Mouse (Mus musculus): ENCODE results near the gene Pmvk. TPM values are rescaled to one million over a fixed set of nuclear protein-coding genes. Genes with fewer than 3 reads are reported as not detected.

Pmvk gene
- polyA plus RNA-seq, 1 experiment from 2014 or later: 59.9 TPM

- no peak overlapping the region for H3K4me3 ChIP-seq
- ATAC-seq (ENCODE audit: low FRiP score, low read depth): no peak
Observed at GRCm38 (mm10) chr3:89432606-89433005, 21.7 kb upstream of the Pmvk start.

GRCm38 (mm10) chr3:89434532-89434931 lies 19.8 kb upstream of the Pmvk start:
- no peak for ATAC-seq (ENCODE audit: low FRiP score, low read depth)
- Histone ChIP-seq H3K27me3 (no peaks in the 10 kb centered on the region), H3K36me3 (peaks cover 32% of the 10 kb centered on the region), H3K4me2 (replicated peaks) (peak overlapping the region; percentile 4; the same call in 1 of the 2 replicates), H3K9ac (no peak overlapping the region), H3K9me3 (no peaks in the 10 kb centered on the region), H3K27ac (peak overlapping the region; percentile 75), H3K4me3 (no peak overlapping the region), H3K4me1 (peaks cover 49% of the 10 kb centered on the region)
- WGBS: 84% methylated on average over 11 of the region's 11 CpGs

More at GRCm38 (mm10) chr3:89432606-89433005, 21.7 kb upstream of the Pmvk start:
- Histone ChIP-seq H3K9ac (no peak overlapping the region), H3K4me2 (replicated peaks) (no peak overlapping the region), H3K27ac (no peak overlapping the region), H3K27me3 (no peaks in the 10 kb centered on the region), H3K4me1 (peaks cover 40% of the 10 kb centered on the region), H3K9me3 (no peaks in the 10 kb centered on the region), H3K36me3 (peaks cover 42% of the 10 kb centered on the region)
- 95% methylated on average over 8 of the region's 8 CpGs for WGBS

GRCm38 (mm10) chr3:89435041-89435440 lies 19.3 kb upstream of the Pmvk start:
- ATAC-seq (ENCODE audit: low FRiP score, low read depth): no peak
- no peaks in the 10 kb centered on the region for H3K27me3 ChIP-seq
- H3K27ac ChIP-seq: peak overlapping the region; percentile 55; the same call in 1 of the 2 replicates

GRCm38 (mm10) chr3:89436176-89437113 lies 17.9 kb upstream of the Pmvk start, which contains the start of gene Pbxip1:
Gene Pbxip1, plus strand, starts transcription at chr3:89436706.
- Histone ChIP-seq H3K36me3 (peaks cover 47% of the 10 kb centered on the region), H3K9ac (peak within 1 kb of the TSS; percentile 72), H3K27me3 (no peaks in the 10 kb centered on the region), H3K4me2 (replicated peaks) (peak within 1 kb of the TSS; percentile 73), H3K4me1 (peaks cover 42% of the 10 kb centered on the region), H3K27ac (peak within 1 kb of the TSS; percentile 73), H3K9me3 (no peaks in the 10 kb centered on the region), H3K4me3 (peak within 1 kb of the TSS; percentile 58)
- 6% methylated on average over 16 of the region's 16 CpGs for WGBS
- peak; percentile 85 for ATAC-seq (ENCODE audit: low FRiP score, low read depth)

More at GRCm38 (mm10) chr3:89435041-89435440, 19.3 kb upstream of the Pmvk start:
- Histone ChIP-seq H3K9ac (no peak overlapping the region), H3K4me3 (no peak overlapping the region), H3K9me3 (no peaks in the 10 kb centered on the region), H3K4me2 (replicated peaks) (no peak overlapping the region), H3K4me1 (peaks cover 49% of the 10 kb centered on the region), H3K36me3 (peaks cover 35% of the 10 kb centered on the region)
- WGBS: 65% methylated on average over 7 of the region's 7 CpGs

GRCm38 (mm10) chr3:89437269-89437668 lies 17.1 kb upstream of the Pmvk start:
- Histone ChIP-seq H3K27me3 (no peaks in the 10 kb centered on the region), H3K27ac (peak overlapping the region; percentile 73), H3K4me3 (peak overlapping the region; percentile 58), H3K9ac (peak overlapping the region; percentile 72), H3K36me3 (peaks cover 44% of the 10 kb centered on the region), H3K9me3 (no peaks in the 10 kb centered on the region), H3K4me1 (peaks cover 34% of the 10 kb centered on the region), H3K4me2 (replicated peaks) (peak overlapping the region; percentile 73)
- no peak; the same call in 1 of the 2 replicates for ATAC-seq (ENCODE audit: low FRiP score, low read depth)
- WGBS: 32% methylated on average over 5 of the region's 5 CpGs

GRCm38 (mm10) chr3:89440691-89441090 lies 13.7 kb upstream of the Pmvk start:
- Histone ChIP-seq H3K4me3 (no peak overlapping the region), H3K27ac (no peak overlapping the region), H3K4me2 (replicated peaks) (no peak overlapping the region), H3K27me3 (no peaks in the 10 kb centered on the region), H3K9me3 (no peaks in the 10 kb centered on the region), H3K4me1 (peaks cover 21% of the 10 kb centered on the region), H3K36me3 (peaks cover 43% of the 10 kb centered on the region), H3K9ac (no peak overlapping the region)
- no peak for ATAC-seq (ENCODE audit: low FRiP score, low read depth)
- WGBS: 91% methylated on average over 2 of the region's 2 CpGs

GRCm38 (mm10) chr3:89448720-89449537 lies 5.4 kb upstream of the Pmvk start:
- Histone ChIP-seq H3K36me3 (peaks cover 52% of the 10 kb centered on the region), H3K4me3 (no peak overlapping the region), H3K27me3 (no peaks in the 10 kb centered on the region), H3K9me3 (no peaks in the 10 kb centered on the region), H3K9ac (no peak overlapping the region), H3K4me1 (peaks cover 10% of the 10 kb centered on the region), H3K4me2 (replicated peaks) (no peak overlapping the region), H3K27ac (no peak overlapping the region)
- WGBS: 71% methylated on average over 13 of the region's 13 CpGs
- no peak for ATAC-seq (ENCODE audit: low FRiP score, low read depth)

GRCm38 (mm10) chr3:89449541-89449940 lies 4.8 kb upstream of the Pmvk start:
- no peak overlapping the region for H3K9ac ChIP-seq
- no peak for ATAC-seq (ENCODE audit: low FRiP score, low read depth)
- WGBS: 51% methylated on average over 7 of the region's 7 CpGs

GRCm38 (mm10) chr3:89451916-89452315 lies 2.4 kb upstream of the Pmvk start:
- Histone ChIP-seq H3K4me3 (no peak overlapping the region), H3K27ac (no peak overlapping the region), H3K27me3 (no peaks in the 10 kb centered on the region), H3K4me2 (replicated peaks) (no peak overlapping the region), H3K4me1 (peaks cover 12% of the 10 kb centered on the region), H3K9ac (no peak overlapping the region), H3K36me3 (peaks cover 23% of the 10 kb centered on the region), H3K9me3 (no peaks in the 10 kb centered on the region)
- 83% methylated on average over 1 of the region's 1 CpGs for WGBS
- ATAC-seq (ENCODE audit: low FRiP score, low read depth): no peak

More at GRCm38 (mm10) chr3:89449541-89449940, 4.8 kb upstream of the Pmvk start:
- Histone ChIP-seq H3K4me3 (no peak overlapping the region), H3K27ac (no peak overlapping the region), H3K9me3 (no peaks in the 10 kb centered on the region), H3K36me3 (peaks cover 46% of the 10 kb centered on the region), H3K27me3 (no peaks in the 10 kb centered on the region), H3K4me2 (replicated peaks) (no peak overlapping the region), H3K4me1 (peaks cover 10% of the 10 kb centered on the region)

GRCm38 (mm10) chr3:89455786-89456285 lies 1.5 kb downstream of the Pmvk start:
- ATAC-seq (ENCODE audit: low FRiP score, low read depth): no peak
- Histone ChIP-seq H3K4me3 (no peak overlapping the region), H3K9ac (no peak overlapping the region), H3K4me1 (peaks cover 24% of the 10 kb centered on the region), H3K27ac (no peak overlapping the region), H3K27me3 (no peaks in the 10 kb centered on the region), H3K9me3 (no peaks in the 10 kb centered on the region), H3K36me3 (no peaks in the 10 kb centered on the region), H3K4me2 (replicated peaks) (no peak overlapping the region)
- WGBS: 62% methylated on average over 1 of the region's 1 CpGs

DNA sequence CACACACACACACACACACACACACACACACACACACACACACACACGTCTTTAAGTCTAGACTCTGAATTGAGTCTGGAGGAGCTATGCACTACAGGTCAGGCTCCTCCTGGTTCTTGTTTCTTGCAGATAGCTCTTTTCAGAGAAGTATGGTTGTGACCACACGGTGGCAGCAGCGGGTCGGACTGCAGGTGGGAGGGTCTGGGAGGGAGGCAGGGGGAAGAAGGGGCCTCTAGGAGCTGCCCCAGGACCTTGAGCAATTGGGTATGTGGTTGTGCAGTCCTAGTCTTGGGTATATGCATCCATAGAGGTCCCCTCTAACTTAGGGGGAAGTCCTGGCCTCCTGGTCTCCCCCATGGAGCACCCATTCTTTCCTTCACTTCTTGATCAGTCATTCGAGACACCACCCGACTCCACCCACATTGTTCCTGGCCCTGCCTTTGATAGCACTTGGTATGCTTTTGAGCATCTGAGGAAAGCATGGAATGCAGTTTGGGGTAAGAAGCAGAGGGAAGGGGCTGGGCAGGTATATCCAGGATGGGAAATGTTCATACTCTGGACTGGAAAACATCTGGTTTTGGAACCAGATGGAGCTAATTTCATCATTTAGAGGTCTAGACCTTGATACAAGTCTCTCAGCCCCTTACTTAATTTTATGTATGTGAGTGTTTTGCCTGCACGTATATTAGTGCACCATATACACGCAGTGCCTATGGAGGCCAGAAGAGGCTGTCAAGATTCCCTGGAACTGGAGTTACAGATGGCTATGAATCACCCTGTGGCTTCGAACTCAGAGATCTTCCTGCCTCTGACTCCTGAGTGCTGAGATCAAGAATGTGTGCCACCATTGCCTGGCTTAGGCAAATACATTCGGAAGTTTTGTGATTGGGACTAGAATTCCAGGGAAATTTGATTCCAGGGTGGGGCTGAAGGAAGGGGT lies 2.7 kb downstream of the Pmvk start:
- Histone ChIP-seq H3K27me3 (no peaks in the 10 kb centered on the region), H3K4me2 (replicated peaks) (no peak overlapping the region), H3K9me3 (no peaks in the 10 kb centered on the region), H3K4me1 (peaks cover 19% of the 10 kb centered on the region), H3K4me3 (no peak overlapping the region), H3K9ac (no peak overlapping the region), H3K36me3 (peaks cover 8% of the 10 kb centered on the region), H3K27ac (no peak overlapping the region)
- no peak for ATAC-seq (ENCODE audit: low FRiP score, low read depth)
- WGBS: 36% methylated on average over 10 of the region's 10 CpGs
